Mouse (Mus musculus) midbrain, embryonic 13.5 days (tissue): ENCODE results near the gene Slc23a2. TPM values are rescaled to one million over a fixed set of nuclear protein-coding genes. Genes with fewer than 3 reads are reported as not detected.

Experiments
- ATAC-seq: fragments of 200-750 bp; cut with Nextera tagmentation; 2 replicates; pipeline ENCODE4 v1.8.0; 2017; ENCODE audit warnings: mild to moderate bottlenecking, moderate TSS enrichment, moderate library complexity
- H3K27ac ChIP-seq: fragments of 300-500 bp; sonication (generic); 2 replicates; pipeline ENCODE4 v1.5.1; 2015; ENCODE audit warnings: inconsistent platforms, mild to moderate bottlenecking, moderate library complexity
- H3K27me3 ChIP-seq: fragments of 300-500 bp; sonication (generic); 2 replicates; pipeline ENCODE4 v1.6.1; 2015; ENCODE audit warnings: mild to moderate bottlenecking, inconsistent platforms
- H3K36me3 ChIP-seq: fragments of 300-500 bp; sonication (generic); 2 replicates; pipeline ENCODE4 v1.6.1; 2015; ENCODE audit warnings: mild to moderate bottlenecking, inconsistent platforms
- H3K4me1 ChIP-seq: fragments of 300-500 bp; sonication (generic); replicated peaks from 2 replicates; pipeline ENCODE4 v1.6.1; 2015; ENCODE audit warnings: inconsistent platforms
- H3K4me2 ChIP-seq: fragments of 300-500 bp; sonication (generic); replicated peaks from 2 replicates; pipeline ENCODE4 v1.6.1; 2015; ENCODE audit warnings: moderate library complexity, mild to moderate bottlenecking, inconsistent platforms
- H3K4me3 ChIP-seq: fragments of 300-500 bp; sonication (generic); replicated peaks from 2 replicates; pipeline ENCODE4 v1.5.1; 2015; ENCODE audit warnings: mild to moderate bottlenecking, inconsistent platforms
- H3K9ac ChIP-seq: fragments of 300-500 bp; sonication (generic); replicated peaks from 2 replicates; pipeline ENCODE4 v1.6.1; 2015; ENCODE audit warnings: mild to moderate bottlenecking, inconsistent platforms
- H3K9me3 ChIP-seq: fragments of 300-500 bp; sonication (generic); 2 replicates; pipeline ENCODE4 v1.6.1; 2016; ENCODE audit warnings: mild to moderate bottlenecking, inconsistent platforms
- WGBS: fragments of 180-500 bp; shearing (Covaris S2); methylation state at CpG from one replicate; pipeline ENCODE4 v1.1.7; 2015; 5-methylcytosine and 5-hydroxymethylcytosine counted together
- polyA plus RNA-seq: library from polyadenylated mRNA; unstranded; fragments of >200 nt; fragmentation: Nextera tagmentation; extraction: Ambion mirVana; gene quantifications from 2 replicates; pipeline ENCODE4 v1.2.1, GENCODE M21; 2015

The Slc23a2 gene
- polyA plus RNA-seq, 1 experiment from 2014 or later, result 19.8 TPM

- 54% methylated on average over 9 of the region's 9 CpGs for WGBS
- Histone ChIP-seq H3K27ac (no peak overlapping the region), H3K4me3 (no peak overlapping the region), H3K4me1 (peaks cover 9% of the 10 kb centered on the region; the same call in 1 of the 2 replicates), H3K27me3 (no peaks in the 10 kb centered on the region), H3K4me2 (no peak overlapping the region), H3K36me3 (0 out of 2 replicates have a peak, but pooled peaks cover 2% of the 10 kb centered on the region), H3K9me3 (no peaks in the 10 kb centered on the region), H3K9ac (no peak overlapping the region)
- peak; percentile 35; the same call in 1 of the 2 replicates for ATAC-seq
Observed at GRCm38 (mm10) chr2:132111266-132111665, 33.6 kb downstream of the Slc23a2 start.

DNA sequence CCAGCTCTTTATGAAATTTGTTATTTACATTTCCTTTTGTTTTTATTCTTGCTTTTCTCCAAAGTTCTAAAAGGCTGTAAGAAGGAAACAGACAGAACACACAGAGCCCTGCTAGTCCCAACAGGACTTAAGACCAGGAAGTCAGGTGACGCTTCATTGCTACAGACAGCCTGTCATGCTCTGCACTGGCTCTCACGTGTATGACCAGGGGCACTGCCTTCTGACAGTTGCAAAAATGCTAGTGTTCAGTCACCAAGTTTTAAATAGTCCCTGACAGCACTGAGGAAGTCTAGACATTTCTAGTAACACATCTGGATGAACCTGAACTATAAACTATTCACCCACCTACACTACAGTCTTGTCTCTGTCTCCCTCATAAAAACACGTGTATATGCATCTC lies 34.2 kb downstream of the Slc23a2 start:
- H3K4me2 ChIP-seq, result no peak overlapping the region

GRCm38 (mm10) chr2:132108988-132109387 lies 35.9 kb downstream of the Slc23a2 start:
- ATAC-seq, result no peak
- Histone ChIP-seq H3K9ac (no peak overlapping the region), H3K4me3 (no peak overlapping the region), H3K9me3 (no peaks in the 10 kb centered on the region), H3K4me2 (no peak overlapping the region), H3K27ac (no peak overlapping the region), H3K36me3 (0 out of 2 replicates have a peak, but pooled peaks cover 2% of the 10 kb centered on the region), H3K4me1 (peaks cover 13% of the 10 kb centered on the region; the same call in 1 of the 2 replicates), H3K27me3 (no peaks in the 10 kb centered on the region)
- WGBS, result 98% methylated on average over 9 of the region's 9 CpGs

More for the DNA sequence above, 34.2 kb downstream of the Slc23a2 start:
- Histone ChIP-seq H3K9me3 (no peaks in the 10 kb centered on the region), H3K4me1 (peaks cover 13% of the 10 kb centered on the region; the same call in 1 of the 2 replicates), H3K4me3 (no peak overlapping the region), H3K9ac (no peak overlapping the region), H3K27me3 (no peaks in the 10 kb centered on the region), H3K36me3 (0 out of 2 replicates have a peak, but pooled peaks cover 2% of the 10 kb centered on the region), H3K27ac (no peak overlapping the region)
- no peak for ATAC-seq
- 65% methylated on average over 3 of the region's 3 CpGs for WGBS

GRCm38 (mm10) chr2:132107611-132108010 lies 37.3 kb downstream of the Slc23a2 start:
- Histone ChIP-seq H3K27ac (no peak overlapping the region), H3K4me3 (no peak overlapping the region), H3K36me3 (0 out of 2 replicates have a peak, but pooled peaks cover 2% of the 10 kb centered on the region), H3K4me2 (no peak overlapping the region), H3K9ac (no peak overlapping the region), H3K4me1 (peaks cover 13% of the 10 kb centered on the region; the same call in 1 of the 2 replicates), H3K9me3 (no peaks in the 10 kb centered on the region), H3K27me3 (no peaks in the 10 kb centered on the region)
- no peak for ATAC-seq
- WGBS, result 79% methylated on average over 9 of the region's 9 CpGs

DNA sequence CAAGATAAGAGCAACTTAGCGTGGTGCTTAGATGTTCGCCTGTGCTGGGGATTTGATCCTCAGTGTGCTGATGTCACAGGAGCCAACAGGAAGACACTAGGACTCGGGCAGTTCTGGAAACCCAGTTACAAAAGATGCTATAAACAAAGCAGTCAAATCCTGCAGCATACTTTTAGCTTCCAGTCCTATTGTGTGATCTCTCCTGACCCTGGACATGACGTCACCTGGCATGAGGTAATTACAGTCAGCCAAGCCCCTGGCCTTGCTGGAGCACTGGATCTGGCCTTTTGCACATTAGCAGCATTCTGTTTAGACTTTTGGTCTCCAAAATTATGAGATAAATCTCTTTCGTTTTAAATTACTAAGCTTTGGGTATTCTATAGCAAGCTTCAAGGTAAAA lies 38.8 kb downstream of the Slc23a2 start:
- Histone ChIP-seq H3K27me3 (no peaks in the 10 kb centered on the region), H3K27ac (no peak overlapping the region)
- WGBS, result 68% methylated on average over 5 of the region's 5 CpGs

GRCm38 (mm10) chr2:132103265-132103664 lies 41.6 kb downstream of the Slc23a2 start:
- no peak overlapping the region for H3K4me3 ChIP-seq
- no peak overlapping the region for H3K27ac ChIP-seq
- WGBS, result 17% methylated on average over 8 of the region's 8 CpGs
- ATAC-seq, result no peak
- no peaks in the 10 kb centered on the region for H3K9me3 ChIP-seq
- peaks cover 13% of the 10 kb centered on the region; the same call in 1 of the 2 replicates for H3K4me1 ChIP-seq
- peaks cover 23% of the 10 kb centered on the region for H3K36me3 ChIP-seq
- no peak overlapping the region for H3K4me2 ChIP-seq
- H3K27me3 ChIP-seq, result no peaks in the 10 kb centered on the region
- H3K9ac ChIP-seq, result no peak overlapping the region

More for the DNA sequence above, 38.8 kb downstream of the Slc23a2 start:
- Histone ChIP-seq H3K9ac (no peak overlapping the region), H3K4me2 (no peak overlapping the region), H3K4me3 (no peak overlapping the region), H3K36me3 (0 out of 2 replicates have a peak, but pooled peaks cover 2% of the 10 kb centered on the region), H3K9me3 (no peaks in the 10 kb centered on the region), H3K4me1 (peaks cover 13% of the 10 kb centered on the region; the same call in 1 of the 2 replicates)
- ATAC-seq, result no peak

DNA sequence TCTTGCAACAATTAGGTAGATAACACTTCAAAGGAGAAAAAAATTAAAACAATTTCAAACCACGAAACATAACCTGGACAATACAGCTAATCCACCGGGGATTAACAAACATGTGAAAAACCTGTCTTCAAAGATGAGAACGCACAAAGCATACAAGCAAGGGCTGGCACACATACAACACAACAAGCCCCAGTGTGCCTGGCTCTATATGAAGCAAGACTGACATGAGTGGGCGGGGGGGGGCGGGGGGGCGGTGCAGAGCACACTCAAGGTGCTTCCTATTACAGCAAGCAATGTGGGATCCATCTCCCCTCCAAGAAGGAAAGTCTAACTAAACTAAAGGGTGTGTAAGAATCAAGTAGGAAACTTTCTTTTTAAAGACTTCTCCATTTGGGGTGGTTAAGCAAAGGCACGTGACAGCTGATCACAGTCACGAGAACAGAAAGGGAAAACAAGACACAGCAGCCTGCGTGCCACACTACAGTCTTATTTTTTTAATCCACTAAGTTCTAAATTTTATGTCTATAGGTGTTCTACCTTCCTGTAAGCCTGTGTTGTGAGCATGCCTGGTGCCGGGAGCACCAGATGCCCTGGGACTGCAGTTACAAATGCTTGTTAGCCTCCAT lies 42.3 kb downstream of the Slc23a2 start:
- Histone ChIP-seq H3K27me3 (no peaks in the 10 kb centered on the region), H3K9me3 (no peaks in the 10 kb centered on the region), H3K9ac (no peak overlapping the region), H3K36me3 (peaks cover 28% of the 10 kb centered on the region), H3K27ac (no peak overlapping the region), H3K4me2 (no peak overlapping the region), H3K4me1 (peaks cover 12% of the 10 kb centered on the region; the same call in 1 of the 2 replicates), H3K4me3 (no peak overlapping the region)
- WGBS, result 78% methylated on average over 10 of the region's 10 CpGs
- no peak for ATAC-seq

- no peak overlapping the region for H3K27ac ChIP-seq
- H3K4me2 ChIP-seq, result no peak overlapping the region
- WGBS, result 79% methylated on average over 9 of the region's 9 CpGs
- no peaks in the 10 kb centered on the region for H3K9me3 ChIP-seq
- H3K4me1 ChIP-seq, result no peaks in the 10 kb centered on the region
- no peak overlapping the region for H3K9ac ChIP-seq
- H3K27me3 ChIP-seq, result no peaks in the 10 kb centered on the region
- H3K4me3 ChIP-seq, result no peak overlapping the region
- H3K36me3 ChIP-seq, result peaks cover 28% of the 10 kb centered on the region
- ATAC-seq, result no peak
Observed at GRCm38 (mm10) chr2:132098942-132099672, 45.8 kb downstream of the Slc23a2 start.

DNA sequence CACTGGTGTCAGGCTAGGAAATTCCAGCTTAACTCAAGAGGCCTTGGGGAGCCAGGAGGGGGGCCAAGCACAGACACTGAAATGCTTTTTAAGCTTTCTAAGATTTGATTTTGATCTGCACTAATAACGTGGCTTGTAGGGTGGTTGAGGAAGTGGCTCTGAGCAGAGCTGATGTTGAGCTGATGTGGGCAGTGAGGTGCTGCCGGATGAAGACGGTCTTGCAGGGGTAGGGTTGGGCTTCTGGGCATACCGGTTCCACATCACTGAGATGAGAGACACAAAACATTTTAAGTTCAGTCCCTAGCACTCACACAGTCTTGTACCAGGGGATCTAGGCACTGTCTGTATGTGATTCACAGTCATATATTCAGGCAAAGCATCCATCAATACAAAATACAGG lies 46.5 kb downstream of the Slc23a2 start:
- no peak for ATAC-seq
- WGBS, result 89% methylated on average over 4 of the region's 4 CpGs

GRCm38 (mm10) chr2:132096582-132096981 lies 48.3 kb downstream of the Slc23a2 start:
- no peaks in the 10 kb centered on the region for H3K9me3 ChIP-seq
- H3K4me2 ChIP-seq, result no peak overlapping the region
- H3K4me3 ChIP-seq, result no peak overlapping the region
- no peaks in the 10 kb centered on the region for H3K4me1 ChIP-seq
- ATAC-seq, result no peak
- WGBS, result 65% methylated on average over 4 of the region's 4 CpGs
- peaks cover 35% of the 10 kb centered on the region for H3K36me3 ChIP-seq
- no peaks in the 10 kb centered on the region for H3K27me3 ChIP-seq
- no peak overlapping the region for H3K9ac ChIP-seq
- no peak overlapping the region for H3K27ac ChIP-seq

More for the DNA sequence above, 46.5 kb downstream of the Slc23a2 start:
- Histone ChIP-seq H3K4me3 (no peak overlapping the region), H3K9ac (no peak overlapping the region), H3K4me1 (no peaks in the 10 kb centered on the region), H3K9me3 (no peaks in the 10 kb centered on the region), H3K27ac (no peak overlapping the region), H3K27me3 (no peaks in the 10 kb centered on the region), H3K36me3 (peaks cover 28% of the 10 kb centered on the region), H3K4me2 (no peak overlapping the region)

DNA sequence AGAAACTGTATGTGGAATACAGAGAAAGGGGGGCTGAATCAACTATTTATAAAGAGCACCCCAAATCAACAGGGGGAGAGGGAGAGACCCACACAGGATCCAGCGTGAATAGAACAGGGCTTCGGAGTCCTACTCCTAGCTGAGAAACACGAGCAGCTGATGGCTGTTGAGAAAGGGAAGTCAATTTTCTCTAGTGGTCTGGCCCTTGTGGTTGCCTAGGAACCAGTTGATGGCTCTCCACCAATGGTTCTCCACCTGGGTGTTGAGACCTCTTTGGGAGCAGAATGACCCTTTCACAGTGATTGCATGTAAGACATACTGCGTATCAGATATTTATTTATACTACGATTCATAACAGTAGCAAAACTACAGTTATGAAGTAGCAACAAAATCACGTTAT lies 49.1 kb downstream of the Slc23a2 start:
- ATAC-seq, result no peak
- H3K9me3 ChIP-seq, result no peaks in the 10 kb centered on the region
- H3K4me1 ChIP-seq, result no peaks in the 10 kb centered on the region
- no peak overlapping the region for H3K4me2 ChIP-seq
- whole genome bisulfite sequencing, result 88% methylated on average over 6 of the region's 6 CpGs
- H3K4me3 ChIP-seq, result no peak overlapping the region
- H3K36me3 ChIP-seq, result peaks cover 38% of the 10 kb centered on the region
- no peak overlapping the region for H3K9ac ChIP-seq
- no peaks in the 10 kb centered on the region for H3K27me3 ChIP-seq
- H3K27ac ChIP-seq, result no peak overlapping the region
